Mouse (Mus musculus): ENCODE data around the gene 4430402I18Rik.

DNA sequence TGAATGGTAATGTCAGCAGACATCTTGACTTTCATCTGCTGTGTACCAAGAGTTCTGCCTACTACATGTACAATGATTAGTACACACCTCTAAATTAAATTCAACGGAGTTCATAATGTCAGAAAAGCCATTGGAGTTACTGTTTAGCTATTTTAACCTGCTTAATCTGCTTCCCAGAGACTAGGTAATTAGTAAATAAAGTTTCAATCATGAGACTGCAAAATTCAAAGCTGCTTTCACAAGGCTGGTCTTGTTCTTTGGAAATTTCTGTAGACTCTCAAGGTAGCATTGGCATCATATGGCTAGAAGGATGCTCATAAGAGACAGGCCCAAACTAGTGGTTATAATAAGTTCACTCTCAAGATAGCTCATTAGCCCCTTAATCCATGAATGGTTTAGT is 112.8 kb downstream of the 4430402I18Rik start:
- TF ChIP-seq POLR2A (IDR thresholded peaks at IDR 0.05; ENCODE audit: borderline replicate concordance, extremely low read depth, insufficient read depth, insufficient read length, poor library complexity, severe bottlenecking) (no peak), CTCF (IDR thresholded peaks at IDR 0.05; ENCODE audit: borderline replicate concordance, extremely low read depth, insufficient read depth, insufficient read length) (no peak)

Data from brain, embryonic 14.5 days (tissue).